Mouse (Mus musculus): Measurements from ENCODE around the gene Pygm. TPM values are rescaled to one million over a fixed set of nuclear protein-coding genes. Genes with fewer than 3 reads are reported as not detected.

Pygm gene
- total RNA-seq, 2 experiments from 2014 or later, result 81.8 to 113 TPM

DNA sequence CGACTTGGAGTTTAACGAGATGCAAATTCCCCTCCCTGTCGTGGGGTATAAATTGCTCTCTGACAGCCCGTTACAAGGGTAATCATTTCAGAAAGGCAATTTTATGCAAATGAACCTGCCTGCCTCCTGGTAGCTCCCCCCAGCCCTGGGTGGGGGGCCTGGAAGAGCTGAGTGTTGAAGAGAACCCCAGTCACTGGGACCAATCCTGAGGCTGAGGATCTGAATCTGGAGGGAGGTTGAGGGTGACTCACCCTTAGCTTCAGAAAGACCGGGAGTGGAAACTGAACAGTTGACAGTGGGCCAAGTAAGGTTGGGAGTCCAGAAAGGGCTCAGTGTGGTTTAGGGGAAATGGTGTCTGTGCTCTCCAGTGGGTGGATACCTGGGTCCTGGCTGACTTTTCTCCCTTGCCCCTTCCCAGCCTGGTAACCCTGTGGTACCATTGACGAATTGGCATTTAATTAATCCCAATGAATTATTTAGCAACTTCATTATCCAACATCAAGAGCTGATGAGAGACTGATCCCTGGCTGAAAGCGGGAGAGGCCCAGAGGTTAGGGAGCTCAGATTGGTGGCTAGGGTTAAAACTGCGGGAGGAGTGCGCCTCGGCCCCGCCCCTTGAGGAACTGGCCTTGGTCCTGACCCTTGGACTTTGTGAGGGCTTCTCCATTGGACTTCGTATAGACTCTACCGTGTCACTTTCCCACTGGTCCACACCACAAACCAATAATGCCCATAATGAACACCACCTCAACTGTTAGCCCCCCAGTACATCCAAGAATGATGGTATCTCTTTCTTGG, 42.7 kb downstream of the Pygm start:
- DNase-seq (ENCODE audit: low spot score in 2 of 2), result no peak

DNA sequence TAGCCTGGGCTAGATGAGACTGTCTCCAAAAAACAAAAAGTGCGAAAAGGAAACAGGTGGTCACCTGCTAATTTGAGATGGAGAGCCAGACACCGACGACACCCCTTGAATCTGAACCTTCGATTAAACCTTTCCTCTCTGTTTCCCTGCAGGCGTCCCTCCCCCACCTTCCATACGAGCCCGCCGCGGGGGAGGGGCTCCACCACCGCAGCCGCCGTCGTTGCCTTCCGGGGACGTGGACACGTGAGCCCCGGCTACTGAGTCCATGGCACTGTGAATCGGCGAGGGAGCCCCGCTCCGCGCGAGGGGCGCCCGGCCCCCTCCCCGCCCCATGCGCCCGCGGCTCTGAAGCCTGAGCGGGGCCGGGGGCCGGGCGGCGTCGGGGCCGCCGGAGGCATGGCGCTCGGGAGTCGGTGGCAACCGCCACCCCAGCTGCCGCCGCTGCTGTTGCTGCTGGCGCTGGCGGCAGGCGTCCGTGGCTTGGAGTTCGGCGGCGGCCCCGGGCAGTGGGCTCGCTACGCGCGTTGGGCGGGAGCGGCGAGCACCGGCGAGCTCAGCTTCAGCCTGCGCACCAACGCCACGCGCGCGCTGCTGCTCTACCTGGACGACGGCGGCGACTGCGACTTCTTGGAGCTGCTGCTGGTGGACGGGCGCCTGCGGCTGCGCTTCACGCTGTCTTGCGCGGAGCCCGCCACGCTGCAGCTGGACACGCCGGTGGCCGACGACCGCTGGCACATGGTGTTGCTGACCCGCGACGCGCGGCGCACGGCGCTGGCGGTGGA, 43.6 kb downstream of the Pygm start:
- no peak for DNase-seq (ENCODE audit: low spot score in 2 of 2)

DNA sequence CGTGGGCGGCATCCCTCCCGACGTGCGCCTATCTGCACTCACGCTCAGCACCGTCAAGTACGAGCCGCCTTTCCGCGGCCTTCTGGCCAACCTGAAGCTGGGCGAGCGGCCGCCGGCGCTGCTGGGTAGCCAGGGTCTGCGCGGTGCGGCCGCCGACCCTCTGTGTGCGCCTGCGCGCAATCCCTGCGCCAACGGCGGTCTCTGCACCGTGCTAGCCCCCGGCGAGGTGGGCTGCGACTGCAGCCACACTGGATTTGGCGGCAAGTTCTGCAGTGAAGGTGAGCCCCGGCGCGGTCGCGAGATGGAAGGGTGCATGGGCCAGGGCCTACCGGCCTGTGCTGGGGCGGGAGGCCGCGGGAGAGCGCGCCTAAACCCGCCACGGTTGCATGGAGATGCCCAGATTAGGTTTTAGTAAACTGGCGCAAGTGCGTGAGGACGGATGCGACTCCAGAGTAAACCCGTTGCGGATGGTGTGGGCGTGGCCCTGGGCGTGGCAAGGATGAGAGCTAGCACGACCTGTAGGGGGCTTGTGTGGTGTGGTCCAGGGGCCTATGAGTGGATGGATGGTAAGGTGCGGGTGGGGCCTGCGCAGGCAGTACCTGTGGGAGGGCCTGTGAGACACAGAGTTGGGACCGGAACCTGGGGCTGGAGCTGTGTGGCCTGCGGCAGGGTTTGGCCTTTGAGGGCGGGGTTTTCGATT, 44.5 kb downstream of the Pygm start:
- DNase-seq (ENCODE audit: low spot score in 2 of 2), result no peak

DNA sequence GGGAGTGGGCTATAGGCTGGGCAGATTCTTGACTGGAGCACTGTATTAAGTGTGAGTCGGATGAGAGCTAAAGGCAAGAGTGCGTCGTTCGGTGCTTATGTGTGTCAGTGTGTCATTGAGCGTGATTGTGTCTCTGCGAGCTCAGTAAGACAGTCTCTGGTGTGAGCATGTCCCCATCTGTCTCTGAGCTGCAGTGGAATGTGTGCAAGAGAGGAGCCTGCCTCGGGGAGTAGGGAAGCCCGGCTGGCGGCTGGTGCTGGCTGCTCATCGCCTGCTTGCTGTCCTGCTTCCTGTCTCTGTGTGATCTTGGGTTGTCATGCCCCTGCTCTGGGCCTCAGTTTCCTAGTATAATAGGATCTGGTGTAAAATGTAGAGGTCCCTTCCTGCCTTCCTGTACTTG, 58.8 kb downstream of the Pygm start:
- DNase-seq (ENCODE audit: low spot score in 2 of 2), result no peak

DNA sequence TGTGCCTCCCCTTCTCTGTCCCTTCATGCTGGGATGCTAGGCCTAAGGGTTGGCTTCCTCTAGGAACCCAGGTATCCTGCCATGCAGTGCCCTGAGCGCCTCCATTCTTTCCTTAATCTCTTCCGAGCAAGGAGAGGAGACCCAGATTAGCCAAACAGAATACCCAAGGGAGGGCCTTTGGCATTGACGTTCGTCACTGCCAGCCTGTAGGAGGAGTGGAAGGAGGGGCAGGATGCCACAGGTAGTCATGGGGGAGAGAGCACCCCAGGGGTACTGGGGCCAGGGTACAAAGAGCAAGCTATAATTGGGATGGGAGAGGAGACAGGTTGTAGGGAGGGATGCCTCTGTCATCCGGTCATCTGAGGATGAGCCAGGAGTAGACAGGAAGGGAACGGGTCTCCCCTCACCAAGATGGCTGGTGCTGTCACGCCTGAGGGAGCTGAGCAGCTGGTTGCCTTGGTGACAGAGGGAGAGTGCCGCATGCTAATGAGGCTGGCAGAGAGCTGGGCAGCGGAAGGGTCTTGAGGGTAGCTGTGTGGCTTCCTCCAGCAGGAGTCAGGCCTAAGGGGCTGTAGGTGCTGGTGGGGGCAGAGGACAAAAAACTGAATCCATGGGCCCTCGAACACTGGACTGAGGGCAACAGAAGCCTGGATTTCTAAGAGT, 61.7 kb downstream of the Pygm start:
- DNase-seq (ENCODE audit: low spot score in 2 of 2), result no peak

DNA sequence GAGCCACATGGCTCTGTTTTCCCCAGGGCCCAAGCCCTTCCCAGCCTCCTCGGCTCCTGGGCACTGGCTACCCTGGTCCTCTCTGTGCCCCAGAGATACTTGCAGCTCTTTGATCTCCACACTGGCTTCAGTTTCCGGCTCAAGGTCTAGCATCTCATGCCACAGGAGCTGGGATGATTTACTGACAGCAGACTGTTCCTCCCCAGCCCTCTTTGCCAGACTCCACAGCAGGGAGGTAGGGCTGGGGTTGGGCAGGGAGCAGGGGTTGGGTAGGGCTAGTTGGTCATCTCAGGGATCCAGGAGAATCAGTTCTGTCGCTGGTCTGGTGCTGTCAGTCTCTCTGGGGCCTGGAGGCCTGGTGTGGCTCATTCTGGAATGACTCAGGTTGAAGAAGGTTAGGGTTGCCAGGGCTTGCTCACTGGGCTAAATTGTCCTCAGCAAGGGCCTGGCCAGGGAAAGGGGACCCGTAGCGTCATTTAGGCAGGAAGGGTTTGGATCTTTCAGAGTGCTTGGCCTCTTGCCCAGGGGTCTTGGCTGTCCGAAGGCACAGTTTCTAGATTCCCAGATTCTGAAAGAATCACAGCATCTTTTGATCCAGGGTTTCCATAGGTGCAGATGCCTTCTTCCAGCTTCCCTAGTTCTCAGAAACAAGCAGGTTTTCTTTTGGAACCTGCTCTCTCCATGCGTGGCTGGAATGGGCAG, 62.7 kb downstream of the Pygm start:
- DNase-seq (ENCODE audit: low spot score in 2 of 2), result no peak

Small RNA genes within 50 kb of the gene (microRNA-seq; reads per million reads assigned to microRNA genes)
- not detected for gene Mir6989

Other genes starting within 250 kb of the Pygm start
- gene Batf2, start 243.4 kb upstream of the Pygm start, total RNA-seq (2021), result 1 to 10 TPM in 1 of 2 experiments, under 1 TPM in 1; 0.81 to 2.0 TPM
- 10 to 100 TPM; 64.2 to 65.1 TPM for gene Arl2, start 242.9 kb upstream of the Pygm start, total RNA-seq (2021)
- gene Majin, start 200.0 kb upstream of the Pygm start, total RNA-seq (2021), result 1 to 10 TPM; 2.1 to 3.5 TPM
- 10 to 100 TPM; 40.5 to 50.4 TPM for gene Gpha2, start 158.0 kb upstream of the Pygm start, total RNA-seq (2021)
- 10 to 100 TPM; 68.4 to 71.2 TPM for gene Ppp2r5b, start 148.5 kb upstream of the Pygm start, total RNA-seq (2021)
- 10 to 100 TPM; 40.0 to 41.1 TPM for gene Atg2a, start 142.7 kb upstream of the Pygm start, total RNA-seq (2021)
- gene Ehd1, start 107.7 kb upstream of the Pygm start, total RNA-seq (2021), result 10 to 100 TPM; 88.2 to 90.2 TPM
- 10 to 100 TPM; 18.4 to 20.6 TPM for gene Cdc42bpg, start 77.9 kb upstream of the Pygm start, total RNA-seq (2021)
- 10 to 100 TPM; 44.3 to 47.5 TPM for gene Men1, start 49.4 kb upstream of the Pygm start, total RNA-seq (2021)
- 10 to 100 TPM; 61.1 to 62.0 TPM for gene Map4k2, start 43.3 kb upstream of the Pygm start, total RNA-seq (2021)
- 100 to 1,000 TPM; 270 to 308 TPM for gene Sf1, start 20.7 kb upstream of the Pygm start, total RNA-seq (2021)
- gene Rasgrp2, start 14.9 kb downstream of the Pygm start, total RNA-seq (2021), result 10 to 100 TPM; 48.5 to 55.9 TPM
- 10 to 100 TPM; 17.8 to 18.3 TPM for gene Nrxn2, start 34.3 kb downstream of the Pygm start, total RNA-seq (2021)
- gene Slc22a12, start 158.6 kb downstream of the Pygm start, total RNA-seq (2021), result 10 to 100 TPM in 1 of 2 experiments, under 1 TPM in 1; 0.37 to 10.1 TPM